Comparison of ENCODE assay signal across 8 mouse cellular contexts in the genomic region with DNA sequence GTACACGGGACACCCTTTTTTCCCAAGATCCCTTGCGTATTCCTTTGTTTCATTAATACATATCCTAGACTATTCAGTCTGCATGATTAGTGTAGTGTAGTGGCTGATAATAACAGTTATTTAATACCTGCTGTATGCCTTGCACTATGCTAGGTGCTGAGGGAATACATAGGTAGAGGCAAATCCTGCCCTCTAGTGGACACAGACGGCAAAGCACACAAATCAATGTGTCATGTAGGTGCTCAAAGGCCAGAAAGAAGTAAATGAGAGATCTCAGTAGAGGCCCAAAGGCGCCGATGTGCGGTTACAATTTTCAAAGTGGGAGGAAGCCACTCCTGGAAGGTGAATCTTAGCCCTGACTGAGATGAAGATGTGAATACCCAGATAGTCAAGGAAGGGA. TPM values are rescaled to one million over a fixed set of nuclear protein-coding genes. Genes with fewer than 3 reads are reported as not detected.
A peak's percentile ranks its signal among the peaks of the same experiment; 100 is the strongest.
DNase-seq lines count a peak whose midpoint lies in the region; ATAC-seq and TF ChIP-seq lines count a peak whose summit lies in the region.

No protein-coding gene starts in this region.

- H3K27me3 ChIP-seq in lung, postnatal 0 days (replicated peaks; ENCODE audit: insufficient read depth, low read length), result no peaks in the 10 kb centered on the region
- no peaks in the 10 kb centered on the region for H3K27me3 ChIP-seq in spleen, adult 2 months (ENCODE audit: control insufficient read depth, insufficient read depth, low read length)

- no peak for TF ChIP-seq EP300 in lung, postnatal 0 days (IDR thresholded peaks at IDR 0.05)

- WGBS in lung, postnatal 0 days, result 59% methylated on average over 6 of the region's 6 CpGs
- WGBS in spleen, adult 2 months, result 57% methylated on average over 6 of the region's 6 CpGs

- H3K36me3 ChIP-seq in lung, postnatal 0 days (ENCODE audit: insufficient read depth, low read length), result no peaks in the 10 kb centered on the region
- no peaks in the 10 kb centered on the region for H3K36me3 ChIP-seq in spleen, adult 2 months (ENCODE audit: control insufficient read depth, insufficient read depth, low read length)

- H3K9ac ChIP-seq in lung, postnatal 0 days (replicated peaks; ENCODE audit: low read depth), result no peak overlapping the region

- TF ChIP-seq POLR2A in cortical plate, adult 2 months (IDR thresholded peaks at IDR 0.05; ENCODE audit: extremely low read depth, insufficient read depth, low read length), result no peak
- no peak for TF ChIP-seq POLR2A in spleen, adult 2 months (IDR thresholded peaks at IDR 0.05; ENCODE audit: low read depth, low read length)

- no peaks in the 10 kb centered on the region for H3K4me1 ChIP-seq in cortical plate, adult 2 months (ENCODE audit: control insufficient read depth, insufficient read depth, low read length)
- no peaks in the 10 kb centered on the region for H3K4me1 ChIP-seq in lung, postnatal 0 days (ENCODE audit: insufficient read depth, low read depth, low read length)
- H3K4me1 ChIP-seq in spleen, adult 2 months (ENCODE audit: control insufficient read depth, insufficient read depth, insufficient read length), result no peaks in the 10 kb centered on the region

- H3K9me3 ChIP-seq in lung, postnatal 0 days (ENCODE audit: low read length), result no peaks in the 10 kb centered on the region

- peak; percentile 71 for DNase-seq in CD4-positive, CD25-positive, alpha-beta regulatory T cell, adult 2 months (ENCODE audit: low read depth, low spot score)
- DNase-seq in ovary, postnatal 36 days (ENCODE audit: low spot score), result peak; percentile 27
- no peak for DNase-seq in ovary, adult 18-20 months (ENCODE audit: low spot score)
- DNase-seq in hindlimb bud, embryonic 11.5 days (ENCODE audit: extremely low spot score, low read depth, low spot score), result peak; percentile 46
- peak; percentile 65 for DNase-seq in lung, postnatal 0 days (ENCODE audit: low spot score)
- peak in 1 of 2 experiments; percentile 36 for DNase-seq in spleen, adult 2 months (ENCODE audit: low read depth in 1 of 2, low spot score in 2 of 2)

- no peak overlapping the region for H3K27ac ChIP-seq in cortical plate, adult 2 months (ENCODE audit: insufficient read depth, low read length)
- H3K27ac ChIP-seq in lung, postnatal 0 days (ENCODE audit: low read length), result no peak overlapping the region
- no peak overlapping the region for H3K27ac ChIP-seq in spleen, adult 2 months (ENCODE audit: insufficient read depth, low read length)

- no peak overlapping the region for H3K4me2 ChIP-seq in lung, postnatal 0 days (replicated peaks; ENCODE audit: low read depth, low read length)

- H3K4me3 ChIP-seq in cortical plate, adult 2 months (ENCODE audit: insufficient read depth, low read length), result no peak overlapping the region
- no peak overlapping the region for H3K4me3 ChIP-seq in lung, postnatal 0 days (ENCODE audit: low read depth, low read length)
- no peak overlapping the region for H3K4me3 ChIP-seq in spleen, adult 2 months (ENCODE audit: extremely low read depth, insufficient read depth, insufficient read length)

- ATAC-seq in CD4-positive, CD25-positive, alpha-beta regulatory T cell, adult 4 months, result no peak
- ATAC-seq in lung, postnatal 0 days, result peak; percentile 47

- peak; percentile 78 for TF ChIP-seq CTCF in cortical plate, adult 2 months (IDR thresholded peaks at IDR 0.05; ENCODE audit: extremely low read depth, insufficient read depth, low read length)
- peak; percentile 85 for TF ChIP-seq CTCF in lung, postnatal 0 days (IDR thresholded peaks at IDR 0.05)
- TF ChIP-seq CTCF in spleen, adult 2 months (IDR thresholded peaks at IDR 0.05; ENCODE audit: extremely low read depth, insufficient read depth, insufficient read length, insufficient replicate concordance), result peak; percentile 41; the same call in 1 of the 2 replicates

RNA-seq across cellular contexts. Expression of a gene that starts 34.3 kb away (rescaled TPM):
- polyA plus RNA-seq in CD4-positive, CD25-positive, alpha-beta regulatory T cell, adult 4 months (2017; shearing (Covaris generic)), result not detected
- 0.38 and 0.67 TPM in 2 replicates for polyA plus RNA-seq in cortical plate, adult 2 months (2012; rRNA removed)
- polyA plus RNA-seq in lung, postnatal 0 days (2015; fragmentation: Nextera tagmentation; extraction: Ambion mirVana), result 9.9 and 14.5 TPM in 2 replicates
- polyA plus RNA-seq in spleen, adult 2 months (2012; rRNA removed), result not detected in 2 replicates

RNA-seq across cellular contexts. Expression of a gene that starts 39.2 kb away (rescaled TPM):
- 100 to 1,000 TPM in 1 of 2 experiments, 10 to 100 TPM in 1; 98.4 to 104 TPM for polyA plus RNA-seq in CD4-positive, CD25-positive, alpha-beta regulatory T cell, adult 4 months (2017; shearing (Covaris generic))
- polyA plus RNA-seq in cortical plate, adult 2 months (2012; rRNA removed), result 42.1 and 45.5 TPM in 2 replicates
- 91.9 and 98.4 TPM in 2 replicates for polyA plus RNA-seq in lung, postnatal 0 days (2015; fragmentation: Nextera tagmentation; extraction: Ambion mirVana)
- polyA plus RNA-seq in spleen, adult 2 months (2012; rRNA removed), result 48.1 and 62.9 TPM in 2 replicates
